Mouse (Mus musculus) midbrain, embryonic 14.5 days (tissue): ENCODE data around the gene Caap1. TPM values are rescaled to one million over a fixed set of nuclear protein-coding genes. Genes with fewer than 3 reads are reported as not detected.

Source experiments
- polyA plus RNA-seq: library from polyadenylated mRNA; unstranded; fragments of >200 nt; fragmentation: Nextera tagmentation; extraction: Ambion mirVana; gene quantifications from 2 replicates; pipeline ENCODE4 v1.2.1, GENCODE M21; 2014

Caap1 gene
- polyA plus RNA-seq, 1 experiment from 2014 or later: 24.1 TPM

Other genes with a start within 250 kb of the Caap1 start
- 0.63 TPM in 1 of 2 replicates, not detected in the other for gene Gm10306, start 250 bp downstream of the Caap1 start, polyA plus RNA-seq
- 62.7 and 79.5 TPM in 2 replicates for gene Plaa, start 46.4 kb upstream of the Caap1 start, polyA plus RNA-seq
- 27.8 and 32.2 TPM in 2 replicates for gene Ift74, start 57.7 kb upstream of the Caap1 start, polyA plus RNA-seq
- 0.29 and 0.45 TPM in 2 replicates for gene Lrrc19, start 93.3 kb upstream of the Caap1 start, polyA plus RNA-seq
- gene Tek, start 182.5 kb upstream of the Caap1 start, polyA plus RNA-seq: 4.2 and 9.3 TPM in 2 replicates